Mouse (Mus musculus): Measurements from ENCODE around the gene Foxo1. TPM values are rescaled to one million over a fixed set of nuclear protein-coding genes. Genes with fewer than 3 reads are reported as not detected.

Foxo1 gene
- polyA plus RNA-seq, 2 experiments, result 7.0 to 7.6 TPM

- no peaks in the 10 kb centered on the region for H3K9me3 ChIP-seq (ENCODE audit: control insufficient read depth, low read length)
- whole genome bisulfite sequencing, result 25% methylated on average over 3 of the region's 3 CpGs
- DNase-seq (ENCODE audit: low spot score) (no peak), ATAC-seq (ENCODE audit: low FRiP score, low read depth) (no peak)
- H3K4me2 ChIP-seq (replicated peaks; ENCODE audit: low read depth, low read length, severe bottlenecking), result no peak overlapping the region
- H3K36me3 ChIP-seq (ENCODE audit: control insufficient read depth, insufficient read depth, low read length), result 0 out of 2 replicates have a peak, but pooled peaks cover 12% of the 10 kb centered on the region
- no peak for TF ChIP-seq POLR2A (IDR thresholded peaks at IDR 0.05; ENCODE audit: borderline replicate concordance, extremely low read depth, insufficient read depth, insufficient read length)
- no peak overlapping the region for H3K27ac ChIP-seq (replicated peaks; ENCODE audit: low read depth, low read length)
- no peaks in the 10 kb centered on the region for H3K27me3 ChIP-seq (ENCODE audit: control insufficient read depth, insufficient read depth, low read length)
- peaks cover 16% of the 10 kb centered on the region for H3K4me1 ChIP-seq (ENCODE audit: control insufficient read depth, insufficient read depth, low read length)
- H3K9ac ChIP-seq (ENCODE audit: low read depth, low read length, severe bottlenecking), result no peak overlapping the region
- no peak overlapping the region for H3K4me3 ChIP-seq (replicated peaks; ENCODE audit: low read length)
Observed at GRCm38 (mm10) chr3:52342801-52343200, 74.7 kb downstream of the Foxo1 start.

- Histone ChIP-seq H3K36me3 (ENCODE audit: control insufficient read depth, insufficient read depth, low read length) (0 out of 2 replicates have a peak, but pooled peaks cover 12% of the 10 kb centered on the region), H3K4me3 (replicated peaks; ENCODE audit: low read length) (no peak overlapping the region), H3K4me2 (replicated peaks; ENCODE audit: low read depth, low read length, severe bottlenecking) (no peak overlapping the region), H3K9ac (ENCODE audit: low read depth, low read length, severe bottlenecking) (no peak overlapping the region), H3K27ac (replicated peaks; ENCODE audit: low read depth, low read length) (no peak overlapping the region), H3K27me3 (ENCODE audit: control insufficient read depth, insufficient read depth, low read length) (no peaks in the 10 kb centered on the region), H3K4me1 (ENCODE audit: control insufficient read depth, insufficient read depth, low read length) (peaks cover 16% of the 10 kb centered on the region), H3K9me3 (ENCODE audit: control insufficient read depth, low read length) (no peaks in the 10 kb centered on the region)
- no peak for TF ChIP-seq POLR2A (IDR thresholded peaks at IDR 0.05; ENCODE audit: borderline replicate concordance, extremely low read depth, insufficient read depth, insufficient read length)
- ATAC-seq (ENCODE audit: low FRiP score, low read depth) (no peak), DNase-seq (ENCODE audit: low spot score) (no peak)
- WGBS, result 79% methylated on average over 6 of the region's 6 CpGs
Observed at GRCm38 (mm10) chr3:52343270-52344070, 75.3 kb downstream of the Foxo1 start.

- Histone ChIP-seq H3K4me3 (replicated peaks; ENCODE audit: low read length) (no peak overlapping the region), H3K27me3 (ENCODE audit: control insufficient read depth, insufficient read depth, low read length) (no peaks in the 10 kb centered on the region), H3K36me3 (ENCODE audit: control insufficient read depth, insufficient read depth, low read length) (0 out of 2 replicates have a peak, but pooled peaks cover 12% of the 10 kb centered on the region), H3K4me2 (replicated peaks; ENCODE audit: low read depth, low read length, severe bottlenecking) (no peak overlapping the region), H3K27ac (replicated peaks; ENCODE audit: low read depth, low read length) (no peak overlapping the region), H3K9ac (ENCODE audit: low read depth, low read length, severe bottlenecking) (no peak overlapping the region), H3K9me3 (ENCODE audit: control insufficient read depth, low read length) (no peaks in the 10 kb centered on the region), H3K4me1 (ENCODE audit: control insufficient read depth, insufficient read depth, low read length) (peaks cover 16% of the 10 kb centered on the region)
- TF ChIP-seq POLR2A (IDR thresholded peaks at IDR 0.05; ENCODE audit: borderline replicate concordance, extremely low read depth, insufficient read depth, insufficient read length), result no peak
- 93% methylated on average over 11 of the region's 11 CpGs for WGBS
- DNase-seq (ENCODE audit: low spot score) (no peak), ATAC-seq (ENCODE audit: low FRiP score, low read depth) (no peak)
Observed at GRCm38 (mm10) chr3:52345881-52346280, 77.7 kb downstream of the Foxo1 start.

GRCm38 (mm10) chr3:52346986-52347710 lies 79.0 kb downstream of the Foxo1 start:
- Histone ChIP-seq H3K9me3 (ENCODE audit: control insufficient read depth, low read length) (no peaks in the 10 kb centered on the region), H3K36me3 (ENCODE audit: control insufficient read depth, insufficient read depth, low read length) (0 out of 2 replicates have a peak, but pooled peaks cover 12% of the 10 kb centered on the region), H3K27ac (replicated peaks; ENCODE audit: low read depth, low read length) (no peak overlapping the region), H3K27me3 (ENCODE audit: control insufficient read depth, insufficient read depth, low read length) (no peaks in the 10 kb centered on the region), H3K4me1 (ENCODE audit: control insufficient read depth, insufficient read depth, low read length) (peaks cover 10% of the 10 kb centered on the region), H3K4me2 (replicated peaks; ENCODE audit: low read depth, low read length, severe bottlenecking) (no peak overlapping the region), H3K9ac (ENCODE audit: low read depth, low read length, severe bottlenecking) (no peak overlapping the region), H3K4me3 (replicated peaks; ENCODE audit: low read length) (no peak overlapping the region)
- ATAC-seq (ENCODE audit: low FRiP score, low read depth) (no peak), DNase-seq (ENCODE audit: low spot score) (no peak)
- whole genome bisulfite sequencing, result 74% methylated on average over 4 of the region's 4 CpGs
- TF ChIP-seq POLR2A (IDR thresholded peaks at IDR 0.05; ENCODE audit: borderline replicate concordance, extremely low read depth, insufficient read depth, insufficient read length), result no peak

- H3K27ac ChIP-seq (replicated peaks; ENCODE audit: low read depth, low read length), result no peak overlapping the region
- H3K9me3 ChIP-seq (ENCODE audit: control insufficient read depth, low read length), result no peaks in the 10 kb centered on the region
- H3K9ac ChIP-seq (ENCODE audit: low read depth, low read length, severe bottlenecking), result no peak overlapping the region
- TF ChIP-seq POLR2A (IDR thresholded peaks at IDR 0.05; ENCODE audit: borderline replicate concordance, extremely low read depth, insufficient read depth, insufficient read length), result no peak
- H3K36me3 ChIP-seq (ENCODE audit: control insufficient read depth, insufficient read depth, low read length), result 0 out of 2 replicates have a peak, but pooled peaks cover 12% of the 10 kb centered on the region
- WGBS, result 37% methylated on average over 10 of the region's 10 CpGs
- DNase-seq (ENCODE audit: low spot score), result no peak
- no peak overlapping the region for H3K4me2 ChIP-seq (replicated peaks; ENCODE audit: low read depth, low read length, severe bottlenecking)
- peaks cover 3% of the 10 kb centered on the region; the same call in 1 of the 2 replicates for H3K4me1 ChIP-seq (ENCODE audit: control insufficient read depth, insufficient read depth, low read length)
- no peak overlapping the region for H3K4me3 ChIP-seq (replicated peaks; ENCODE audit: low read length)
- no peaks in the 10 kb centered on the region for H3K27me3 ChIP-seq (ENCODE audit: control insufficient read depth, insufficient read depth, low read length)
- ATAC-seq (ENCODE audit: low FRiP score, low read depth), result no peak
Observed at GRCm38 (mm10) chr3:52347980-52348622, 80.0 kb downstream of the Foxo1 start.

Data from limb, embryonic 14.5 days (tissue).